Mouse (Mus musculus) stomach, embryonic 14.5 days (tissue): Measurements from ENCODE around the gene Rec114. TPM values are rescaled to one million over a fixed set of nuclear protein-coding genes. Genes with fewer than 3 reads are reported as not detected.

ENCODE experiments used
- ATAC-seq: fragments of 200-750 bp; cut with Nextera tagmentation; 2 replicates; pipeline ENCODE4 v1.8.0; 2017; ENCODE audit warnings: low read depth, moderate TSS enrichment; ENCODE audit not compliant: insufficient number of reproducible peaks, insufficient read depth, low FRiP score
- H3K27ac ChIP-seq: fragments of 300-500 bp; sonication (generic); 2 replicates; pipeline ENCODE4 v1.5.1; 2014; ENCODE audit warnings: mild to moderate bottlenecking, low read length, moderate library complexity, mixed read lengths
- H3K27me3 ChIP-seq: fragments of 300-500 bp; sonication (generic); 2 replicates; pipeline ENCODE4 v1.6.1; 2014; ENCODE audit warnings: low read length, control low read depth, mixed read lengths; ENCODE audit not compliant: control insufficient read depth, insufficient read depth
- H3K36me3 ChIP-seq: fragments of 300-500 bp; sonication (generic); 2 replicates; pipeline ENCODE4 v1.6.1; 2014; ENCODE audit warnings: mild to moderate bottlenecking, control low read depth, low read length, moderate library complexity, mixed read lengths; ENCODE audit not compliant: control insufficient read depth, insufficient read depth
- H3K4me1 ChIP-seq: fragments of 300-500 bp; sonication (generic); 2 replicates; pipeline ENCODE4 v1.6.1; 2014; ENCODE audit warnings: low read length, control low read depth, mixed read lengths; ENCODE audit not compliant: control insufficient read depth, insufficient read depth
- H3K4me2 ChIP-seq: fragments of 300-500 bp; sonication (generic); replicated peaks from 2 replicates; pipeline ENCODE4 v1.6.1; 2014; ENCODE audit warnings: low read depth, low read length, control low read depth
- H3K4me3 ChIP-seq: fragments of 300-500 bp; sonication (generic); 2 replicates; pipeline ENCODE4 v1.5.1; 2014; ENCODE audit warnings: low read depth, low read length, control low read depth
- H3K9ac ChIP-seq: fragments of 300-500 bp; sonication (generic); replicated peaks from 2 replicates; pipeline ENCODE4 v1.6.1; 2014; ENCODE audit warnings: low read depth, mild to moderate bottlenecking, control low read depth, low read length, moderate library complexity, mixed read lengths
- H3K9me3 ChIP-seq: fragments of 300-500 bp; sonication (generic); 2 replicates; pipeline ENCODE4 v1.6.1; 2016; ENCODE audit warnings: low read depth, low read length, control low read depth; ENCODE audit not compliant: control insufficient read depth
- whole genome bisulfite sequencing: fragments of 180-500 bp; shearing (Covaris S2); extraction: QIAGEN DNeasy Blood & Tissue Kit; methylation state at CpG from one replicate; pipeline ENCODE4 v1.1.7; 2014; 5-methylcytosine and 5-hydroxymethylcytosine counted together
- polyA plus RNA-seq: library from polyadenylated mRNA; unstranded; fragments of >200 nt; fragmentation: Nextera tagmentation; extraction: Ambion mirVana; gene quantifications from 2 replicates; pipeline ENCODE4 v1.2.1, GENCODE M21; 2014

The Rec114 gene
- polyA plus RNA-seq, 1 experiment from 2014 or later: 2.5 TPM

DNA sequence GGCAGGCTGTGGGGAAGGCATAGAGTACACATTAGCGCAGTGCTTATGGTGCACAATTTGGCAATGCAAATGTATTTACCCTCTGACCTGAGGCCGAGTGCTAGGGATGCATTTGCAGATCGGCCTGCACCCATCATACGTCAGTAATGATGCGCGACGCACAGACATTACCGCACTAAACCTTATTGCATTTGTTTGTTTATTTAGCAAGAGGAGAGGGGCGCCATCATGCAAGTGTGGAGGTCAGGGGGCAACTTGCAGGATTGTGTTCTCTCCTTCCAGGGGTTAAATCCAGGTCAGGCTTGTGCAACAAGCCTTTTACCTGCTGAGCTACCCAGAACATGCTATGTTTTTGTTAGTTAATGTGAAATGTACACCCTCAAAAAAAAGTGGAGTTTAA lies 76.5 kb downstream of the Rec114 start:
- WGBS: 50% methylated on average over 9 of the region's 9 CpGs
- H3K4me2 ChIP-seq: no peak overlapping the region

GRCm38 (mm10) chr9:58666191-58666590 lies 77.6 kb downstream of the Rec114 start:
- Histone ChIP-seq H3K4me3 (no peak overlapping the region), H3K9me3 (no peaks in the 10 kb centered on the region), H3K4me1 (no peaks in the 10 kb centered on the region), H3K36me3 (no peaks in the 10 kb centered on the region; the same call in 1 of the 2 replicates), H3K9ac (no peak overlapping the region), H3K4me2 (no peak overlapping the region), H3K27me3 (no peaks in the 10 kb centered on the region), H3K27ac (no peak overlapping the region)
- ATAC-seq: no peak
- 42% methylated on average over 9 of the region's 9 CpGs for WGBS

More for the DNA sequence above, 76.5 kb downstream of the Rec114 start:
- Histone ChIP-seq H3K4me3 (no peak overlapping the region), H3K27ac (no peak overlapping the region), H3K36me3 (no peaks in the 10 kb centered on the region; the same call in 1 of the 2 replicates), H3K9me3 (no peaks in the 10 kb centered on the region), H3K27me3 (no peaks in the 10 kb centered on the region), H3K9ac (no peak overlapping the region), H3K4me1 (no peaks in the 10 kb centered on the region)
- ATAC-seq: no peak

- Histone ChIP-seq H3K9ac (no peak overlapping the region), H3K9me3 (no peaks in the 10 kb centered on the region), H3K36me3 (no peaks in the 10 kb centered on the region; the same call in 1 of the 2 replicates), H3K4me3 (no peak overlapping the region), H3K27ac (no peak overlapping the region), H3K4me1 (no peaks in the 10 kb centered on the region), H3K27me3 (no peaks in the 10 kb centered on the region), H3K4me2 (no peak overlapping the region)
- WGBS: 73% methylated on average over 9 of the region's 9 CpGs
- ATAC-seq: no peak
Measured at GRCm38 (mm10) chr9:58665492-58665891, 78.3 kb downstream of the Rec114 start.

GRCm38 (mm10) chr9:58662791-58663190 lies 81.0 kb downstream of the Rec114 start:
- H3K9me3 ChIP-seq: no peaks in the 10 kb centered on the region
- no peaks in the 10 kb centered on the region for H3K4me1 ChIP-seq
- no peaks in the 10 kb centered on the region for H3K27me3 ChIP-seq
- H3K27ac ChIP-seq: no peak overlapping the region
- no peak overlapping the region for H3K4me2 ChIP-seq
- H3K4me3 ChIP-seq: no peak overlapping the region
- 83% methylated on average over 3 of the region's 3 CpGs for WGBS
- peaks cover 6% of the 10 kb centered on the region; the same call in 1 of the 2 replicates for H3K36me3 ChIP-seq
- no peak overlapping the region for H3K9ac ChIP-seq
- ATAC-seq: no peak

DNA sequence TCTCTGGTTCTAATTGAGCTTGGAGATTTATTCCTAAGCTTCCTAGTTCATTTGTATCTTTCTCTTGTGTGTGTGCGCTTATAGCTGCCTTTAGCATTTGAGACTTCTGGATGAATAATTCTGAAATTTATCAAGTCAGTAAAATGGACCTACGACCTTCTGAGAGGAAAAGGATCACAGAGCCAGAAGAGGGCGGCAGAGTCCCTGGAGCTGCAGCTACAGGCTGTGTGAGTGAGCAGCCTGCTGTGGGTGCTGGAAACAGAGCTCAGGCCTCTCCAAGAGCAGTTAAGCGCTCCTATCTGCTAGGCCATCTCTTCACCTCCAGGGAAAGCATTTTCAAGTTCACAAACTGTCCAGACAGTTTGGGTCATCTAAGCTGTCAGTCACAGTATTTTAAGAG lies 81.8 kb downstream of the Rec114 start:
- no peak for ATAC-seq
- Histone ChIP-seq H3K27me3 (no peaks in the 10 kb centered on the region), H3K4me1 (no peaks in the 10 kb centered on the region), H3K9me3 (no peaks in the 10 kb centered on the region), H3K27ac (no peak overlapping the region), H3K4me3 (no peak overlapping the region), H3K36me3 (peaks cover 6% of the 10 kb centered on the region; the same call in 1 of the 2 replicates), H3K4me2 (no peak overlapping the region), H3K9ac (no peak overlapping the region)
- 88% methylated on average over 4 of the region's 4 CpGs for WGBS

DNA sequence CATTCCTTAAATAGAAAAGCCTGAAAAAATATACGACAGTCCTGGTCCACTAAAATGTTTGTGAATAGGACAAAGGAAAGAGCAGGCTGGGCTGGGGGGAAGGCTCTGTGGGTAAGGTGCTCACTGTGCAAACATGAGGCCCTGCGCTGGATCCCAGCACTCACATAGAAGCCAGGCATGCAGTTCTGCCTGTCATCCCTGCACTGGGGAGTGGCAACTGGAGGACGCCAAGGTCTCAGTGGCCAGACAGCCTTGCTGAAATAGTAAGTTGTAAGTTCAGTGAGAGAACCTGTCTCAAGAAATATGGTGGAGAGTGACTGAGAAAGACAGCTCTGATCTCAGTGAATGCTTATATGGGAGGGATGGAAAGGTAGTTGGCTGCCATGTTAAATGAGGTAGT lies 83.1 kb downstream of the Rec114 start:
- Histone ChIP-seq H3K27ac (no peak overlapping the region), H3K9ac (no peak overlapping the region), H3K4me1 (no peaks in the 10 kb centered on the region), H3K4me2 (no peak overlapping the region), H3K27me3 (no peaks in the 10 kb centered on the region), H3K9me3 (no peaks in the 10 kb centered on the region), H3K36me3 (peaks cover 6% of the 10 kb centered on the region; the same call in 1 of the 2 replicates), H3K4me3 (no peak overlapping the region)
- no peak for ATAC-seq
- 80% methylated on average over 3 of the region's 3 CpGs for WGBS

GRCm38 (mm10) chr9:58659989-58660388 lies 83.8 kb downstream of the Rec114 start:
- H3K27me3 ChIP-seq: no peaks in the 10 kb centered on the region
- ATAC-seq: peak; percentile 60; the same call in 1 of the 2 replicates
- H3K36me3 ChIP-seq: peaks cover 6% of the 10 kb centered on the region; the same call in 1 of the 2 replicates
- H3K4me3 ChIP-seq: no peak overlapping the region
- H3K9ac ChIP-seq: no peak overlapping the region
- no peak overlapping the region for H3K27ac ChIP-seq
- H3K9me3 ChIP-seq: no peaks in the 10 kb centered on the region
- no peaks in the 10 kb centered on the region for H3K4me1 ChIP-seq
- WGBS: 85% methylated on average over 9 of the region's 9 CpGs
- no peak overlapping the region for H3K4me2 ChIP-seq

DNA sequence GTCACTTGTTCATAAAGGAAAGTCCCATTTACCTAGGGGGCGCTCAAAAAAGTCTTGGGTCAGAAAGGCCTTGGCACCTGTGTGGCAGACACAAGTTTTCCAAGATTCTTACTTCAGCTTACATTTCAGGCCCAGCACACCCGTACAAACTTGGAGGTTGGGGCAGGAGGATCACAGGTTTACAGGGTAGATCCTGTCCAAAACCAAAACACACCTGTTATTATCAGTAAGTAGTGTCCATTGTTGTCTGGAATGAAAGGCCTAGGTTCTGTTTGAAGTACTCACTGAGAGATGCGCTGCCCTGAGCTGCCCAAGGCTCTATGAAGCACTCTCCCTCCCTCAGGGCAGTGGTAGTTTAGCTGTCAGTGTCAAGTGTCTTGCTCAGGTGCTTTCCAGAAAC lies 84.4 kb downstream of the Rec114 start:
- WGBS: 85% methylated on average over 3 of the region's 3 CpGs
- Histone ChIP-seq H3K27me3 (no peaks in the 10 kb centered on the region), H3K4me2 (no peak overlapping the region), H3K9me3 (no peaks in the 10 kb centered on the region), H3K4me1 (no peaks in the 10 kb centered on the region), H3K9ac (no peak overlapping the region), H3K36me3 (peaks cover 9% of the 10 kb centered on the region; the same call in 1 of the 2 replicates), H3K27ac (no peak overlapping the region), H3K4me3 (no peak overlapping the region)
- no peak for ATAC-seq
